Mouse (Mus musculus) T-helper 1 cell (primary cell): Measurements from ENCODE around the gene Fam178b.
"Not testable (repeated sequence)": the region's sequence is repeated elsewhere in the genome, so short reads cannot be mapped to it uniquely, and the experiment has no call there.

Experiments used
- in situ Hi-C: fragments of 300-600 bp; cut with MboI, MseI; formaldehyde crosslinking; loops from one replicate; pipeline ENCODE4 v1.15.1; 2025; ENCODE audit warnings: high pct_unique_total_duplicates

Fam178b gene

DNA sequence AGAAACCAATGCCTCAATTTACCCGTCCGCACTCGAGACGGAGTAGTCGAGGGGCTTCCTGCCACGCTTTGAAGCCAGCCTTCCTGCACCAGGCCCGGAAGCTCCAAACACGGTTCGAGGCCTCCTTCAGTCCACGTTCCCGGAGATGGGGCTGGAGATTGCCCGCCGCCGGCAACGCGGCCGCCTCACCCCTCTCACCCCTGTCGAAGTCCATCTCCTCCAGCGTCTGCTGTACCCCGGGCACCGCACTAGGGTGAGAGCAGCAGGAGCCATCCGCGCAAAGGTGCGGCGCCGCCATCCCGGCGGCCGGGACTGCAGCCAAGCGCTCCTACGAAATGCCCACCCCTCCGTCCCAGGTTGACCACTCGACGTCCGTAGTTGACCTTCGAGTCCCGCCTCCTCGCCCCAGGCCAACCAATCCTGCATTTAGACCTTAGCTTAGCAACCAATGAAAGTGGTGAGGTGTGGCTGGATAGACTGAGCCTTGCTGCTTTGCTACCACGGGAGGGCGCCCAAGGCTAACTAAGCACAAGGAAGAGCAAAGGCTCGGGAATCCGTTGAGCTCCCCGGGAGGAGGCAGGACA is 136.0 kb downstream of the Fam178b start, which contains the start of gene Ankrd39:
Gene Ankrd39 (minus strand): TSS at position 558 of the 584 bp plus-strand sequence.
- in situ Hi-C loops: no loop called here

DNA sequence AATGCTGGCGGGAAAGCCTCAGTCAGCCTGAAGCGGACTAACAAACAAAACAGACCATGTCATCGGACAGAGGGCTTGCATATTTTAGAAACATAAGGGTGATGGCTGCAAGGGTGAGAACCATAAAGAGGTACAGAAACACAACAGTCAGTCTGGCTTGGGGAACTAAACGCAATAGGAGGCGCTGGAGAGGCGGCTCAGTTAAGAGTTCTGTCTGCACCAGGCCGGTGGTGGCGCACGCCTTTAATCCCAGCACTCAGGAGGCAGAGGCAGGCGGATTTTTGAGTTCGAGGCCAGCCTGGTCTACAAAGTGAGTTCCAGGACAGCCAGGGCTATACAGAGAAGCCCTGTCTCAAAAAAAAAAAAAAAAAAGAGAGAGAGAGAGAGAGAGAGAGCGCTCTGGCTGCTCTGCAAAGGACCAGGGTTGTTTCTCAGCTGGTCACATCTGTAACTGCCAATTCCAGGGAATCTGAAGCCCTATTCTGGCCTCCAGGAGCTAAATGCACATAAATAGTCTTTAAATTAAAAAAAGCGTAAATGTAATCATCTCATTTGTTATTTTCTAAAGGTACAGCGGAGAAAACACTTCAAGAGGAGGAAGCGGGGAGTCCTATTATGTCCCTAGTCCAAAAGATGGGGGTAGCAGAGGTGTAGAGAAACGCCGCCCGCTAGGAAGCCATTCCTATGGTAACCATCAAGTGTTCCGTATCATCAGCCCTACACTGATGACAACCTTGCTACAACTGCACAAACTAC is 137.0 kb downstream of the Fam178b start:
- in situ Hi-C loops: no loop called here

DNA sequence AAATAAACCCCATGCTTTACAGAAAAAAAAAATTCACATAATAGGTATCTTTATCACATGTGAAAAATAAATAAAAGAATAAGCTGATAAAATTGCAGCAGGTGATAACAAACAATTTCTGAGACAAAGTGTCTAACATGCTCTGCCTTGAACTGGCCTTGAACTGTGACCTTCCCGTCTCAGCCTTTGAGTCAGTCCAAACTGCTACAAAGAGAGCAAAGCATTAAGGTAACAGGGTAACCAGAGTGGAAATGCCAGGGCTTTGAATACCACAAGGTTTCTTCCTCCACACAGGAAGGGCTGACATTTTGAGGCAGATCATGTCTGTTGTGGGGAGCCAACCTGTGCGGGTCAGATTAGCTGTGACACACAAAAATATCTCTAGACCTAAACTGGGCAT is 137.6 kb downstream of the Fam178b start:
- in situ Hi-C loops: no loop called here

DNA sequence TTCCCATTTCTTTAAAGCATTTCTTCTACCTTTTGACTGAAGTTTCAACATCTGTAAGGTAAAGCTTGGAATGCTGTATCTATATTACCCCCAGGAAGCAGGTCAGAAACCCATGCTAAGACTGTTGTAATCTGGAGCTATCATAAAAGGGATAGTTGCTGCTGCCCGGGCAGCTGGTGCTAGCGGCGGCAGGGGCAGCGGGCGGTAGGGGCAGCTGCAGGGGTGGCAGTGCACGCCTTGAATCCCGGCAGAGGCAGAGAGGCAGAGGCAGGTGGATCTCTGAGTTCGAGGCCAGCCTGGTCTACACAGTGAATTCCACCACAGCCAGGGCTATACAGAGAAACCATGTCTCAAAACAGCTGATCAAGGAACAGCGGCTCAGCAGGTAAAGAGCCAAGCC is 140.1 kb downstream of the Fam178b start:
- in situ Hi-C loops: no loop called here

DNA sequence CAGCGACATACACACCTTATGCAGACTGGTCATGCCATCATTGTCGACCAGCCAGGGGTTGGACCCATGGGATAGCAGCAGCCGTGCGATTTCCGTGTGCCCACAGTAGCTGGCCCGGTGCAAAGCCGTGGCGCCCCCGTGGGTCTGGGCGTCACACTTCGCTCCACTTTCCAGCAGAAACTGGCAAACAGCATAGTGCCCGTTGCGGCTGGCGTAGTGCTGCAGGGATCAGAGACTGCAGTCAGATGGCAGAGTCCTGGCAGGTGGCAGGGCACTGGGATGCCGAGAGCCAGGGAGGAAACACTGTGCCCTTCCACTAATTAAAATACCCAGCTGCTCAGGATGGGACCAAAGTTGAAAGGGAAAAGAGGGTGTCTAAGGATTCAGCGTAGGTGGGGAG is 141.1 kb downstream of the Fam178b start:
- in situ Hi-C loops: no loop called here

DNA sequence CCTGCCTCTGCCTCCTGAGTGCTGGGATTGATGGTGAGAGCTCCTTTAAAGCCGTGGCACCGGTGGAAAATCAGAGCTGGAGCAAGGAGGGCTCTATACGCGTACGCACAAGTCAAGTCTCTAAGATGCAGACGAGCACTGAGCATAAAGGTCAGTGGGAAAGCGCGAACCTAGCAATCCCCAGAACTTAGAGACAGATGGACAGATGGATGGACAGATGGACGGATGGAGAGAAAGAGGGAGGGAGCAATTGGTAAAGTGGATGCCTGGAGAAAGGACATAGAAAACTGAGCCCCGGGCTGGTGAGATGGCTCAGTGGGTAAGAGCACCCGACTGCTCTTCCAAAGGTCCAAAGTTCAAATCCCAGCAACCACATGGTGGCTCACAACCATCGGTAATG is 142.2 kb downstream of the Fam178b start:
- in situ Hi-C loops: no loop called here

DNA sequence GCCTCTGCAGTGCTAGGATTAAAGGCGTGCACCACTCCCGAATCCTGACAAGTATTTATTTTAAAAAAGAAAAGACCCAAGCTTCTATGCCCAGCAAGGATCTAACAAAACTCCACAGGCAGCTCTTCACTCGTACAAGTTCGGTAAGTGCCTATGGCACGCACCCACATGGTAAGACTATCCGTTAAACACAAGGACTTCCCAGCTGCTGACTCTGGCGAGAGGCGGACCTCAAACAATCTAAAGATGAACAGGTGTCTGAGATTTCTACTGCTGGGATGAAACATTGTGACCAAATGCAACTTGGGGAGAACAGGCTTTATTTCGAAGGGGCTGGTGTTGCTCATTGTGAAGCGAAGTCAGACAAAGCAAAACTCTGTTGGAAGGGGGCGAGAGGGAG is 142.9 kb downstream of the Fam178b start:
- in situ Hi-C loops: no loop called here

DNA sequence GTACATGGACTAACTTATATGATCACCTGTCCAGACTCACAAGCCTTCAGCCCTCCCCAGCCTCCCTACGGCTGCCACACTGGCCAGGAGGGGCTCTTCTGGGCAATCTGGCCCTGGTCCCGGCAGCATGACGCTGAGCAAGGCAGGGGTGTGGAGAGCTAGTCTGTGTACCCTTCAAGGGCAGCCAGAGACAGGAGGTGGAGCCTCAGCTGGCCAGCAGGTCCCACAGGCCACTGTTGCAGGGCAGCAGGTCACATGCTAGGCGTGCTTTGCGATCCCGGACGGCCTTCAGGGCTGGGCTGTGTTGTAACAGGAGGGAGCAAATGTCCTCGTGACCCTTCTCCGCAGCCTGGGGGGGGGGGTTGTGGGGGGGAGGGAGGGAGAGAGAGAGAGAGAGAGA is 143.8 kb downstream of the Fam178b start, which contains the start of gene Gm42417:
Gene Gm42417 (minus strand): TSS at position 244 of the 400 bp plus-strand sequence.
- in situ Hi-C loops: no loop called here

DNA sequence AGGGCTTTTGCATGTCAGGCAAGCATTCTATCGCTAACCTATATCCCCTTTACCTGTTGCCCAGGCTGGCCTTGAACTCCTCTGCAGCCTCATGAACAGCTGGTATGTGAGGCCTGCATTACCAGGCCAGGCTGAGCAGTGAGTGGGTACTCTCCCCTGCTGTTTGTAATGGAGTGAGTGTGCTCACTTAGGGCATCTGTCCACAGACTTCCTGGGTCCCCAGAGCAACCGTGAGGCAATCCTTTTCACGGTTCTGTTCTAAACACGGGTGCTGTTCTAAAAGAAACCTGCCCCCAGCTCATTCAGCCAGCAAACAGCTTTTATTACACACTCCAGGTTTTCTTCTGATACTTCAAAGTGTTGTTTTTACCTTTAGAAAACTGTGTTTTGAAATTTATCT is 144.3 kb downstream of the Fam178b start:
- in situ Hi-C loops: no loop called here

DNA sequence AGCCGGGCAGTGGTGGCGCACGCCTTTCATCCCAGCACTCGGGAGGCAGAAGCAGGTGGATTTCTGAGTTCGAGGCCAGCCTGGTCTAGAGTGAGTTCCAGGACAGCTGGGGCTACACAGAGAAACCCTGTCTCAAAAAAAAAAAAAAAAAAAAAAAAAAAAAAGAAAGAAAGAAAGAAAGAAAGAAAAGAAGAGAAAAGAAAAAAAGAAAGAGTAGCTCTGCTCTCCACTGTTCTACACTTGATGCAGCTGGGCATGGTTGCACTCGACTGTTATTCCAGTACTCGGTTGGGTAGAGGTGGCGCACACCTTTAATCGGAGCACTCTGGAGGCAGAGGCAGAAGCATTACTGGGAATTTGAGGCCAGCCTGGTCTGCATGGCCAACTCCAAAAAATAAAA is 146.2 kb downstream of the Fam178b start, which contains the start of gene Ankrd23:
Gene Ankrd23 (minus strand): TSS at position 101 of the 400 bp plus-strand sequence.
- in situ Hi-C loops: not testable (repeated sequence)

DNA sequence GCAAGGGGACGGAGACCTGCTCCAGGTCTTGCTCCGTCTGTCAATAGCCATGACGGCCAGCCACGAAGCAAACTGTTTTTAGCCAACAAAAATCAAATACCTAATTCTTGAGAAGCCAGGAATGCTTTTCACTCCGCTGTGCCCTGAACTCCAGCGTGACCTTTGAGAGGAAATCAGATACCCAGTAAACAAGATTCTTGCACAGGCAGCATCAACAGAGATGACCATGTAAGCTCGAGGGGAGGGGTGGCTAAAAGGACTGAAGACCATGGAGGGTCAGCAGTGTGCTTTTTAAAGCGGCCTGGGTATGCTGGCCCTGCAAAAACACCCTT is 146.6 kb downstream of the Fam178b start:
- in situ Hi-C loops: no loop called here

DNA sequence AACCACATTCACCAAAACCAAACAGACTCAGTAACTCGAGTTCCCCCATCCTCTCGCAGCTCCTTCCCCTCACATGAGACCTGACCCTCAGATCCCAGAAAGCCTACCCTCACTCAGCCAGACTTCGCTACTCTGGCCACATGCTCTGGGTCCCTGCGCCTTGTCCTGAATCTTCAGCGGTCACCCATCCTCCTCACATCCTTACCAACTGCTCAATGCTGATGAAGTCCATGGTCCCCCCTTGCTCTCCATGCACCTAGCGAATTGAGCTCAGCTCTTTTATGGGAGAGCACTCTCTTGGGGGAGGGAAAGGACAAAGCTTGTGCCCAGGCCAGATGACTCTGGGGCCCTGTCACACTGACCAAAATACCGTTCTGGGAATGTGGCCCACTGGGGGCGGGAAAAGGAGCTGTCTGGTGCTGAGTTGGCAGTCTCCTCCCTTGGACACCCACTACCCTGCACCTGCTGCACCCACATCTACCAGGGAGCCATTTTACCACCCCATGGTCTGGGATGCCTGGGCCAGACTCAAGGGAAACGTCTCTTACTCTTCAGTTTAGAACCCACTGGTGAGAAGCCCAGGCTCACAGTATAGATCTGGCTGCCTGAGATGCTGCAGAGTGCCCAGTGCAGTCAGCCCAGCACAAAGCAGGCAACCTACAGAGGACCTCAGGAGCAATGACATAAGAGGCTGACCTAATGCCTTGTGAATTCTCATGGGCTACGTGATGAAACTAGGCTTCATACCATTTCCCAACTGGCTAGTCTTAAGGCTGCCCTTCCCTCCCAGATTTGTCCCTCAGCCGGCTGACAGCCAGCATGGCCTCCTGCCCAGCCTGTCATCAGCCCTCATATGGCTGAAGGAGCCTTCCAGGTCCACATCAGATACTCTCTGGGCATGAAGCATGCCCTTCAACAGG is 147.2 kb downstream of the Fam178b start:
- in situ Hi-C loops: no loop called here

DNA sequence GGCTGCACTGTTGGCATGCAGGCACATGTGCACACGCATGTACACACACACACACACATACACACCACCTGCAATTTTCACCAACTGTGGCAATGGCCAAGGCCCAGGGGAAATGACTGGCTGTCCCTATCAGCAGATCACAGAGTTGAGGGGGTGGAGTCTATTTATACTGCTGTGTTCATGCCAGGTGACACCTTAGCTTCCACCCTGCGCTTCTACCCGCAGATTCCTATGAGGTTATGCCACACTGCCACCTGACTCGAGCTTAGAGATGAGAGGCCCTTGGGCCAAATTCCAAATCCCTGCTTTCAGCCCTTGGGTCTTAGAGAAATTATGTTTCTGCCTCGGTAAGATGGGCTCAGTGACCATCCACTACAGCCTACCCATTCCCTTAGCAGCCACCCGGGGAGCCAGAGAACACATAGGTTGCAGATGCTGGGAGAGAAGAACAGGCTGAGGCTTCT is 148.4 kb downstream of the Fam178b start:
- in situ Hi-C loops: no loop called here

DNA sequence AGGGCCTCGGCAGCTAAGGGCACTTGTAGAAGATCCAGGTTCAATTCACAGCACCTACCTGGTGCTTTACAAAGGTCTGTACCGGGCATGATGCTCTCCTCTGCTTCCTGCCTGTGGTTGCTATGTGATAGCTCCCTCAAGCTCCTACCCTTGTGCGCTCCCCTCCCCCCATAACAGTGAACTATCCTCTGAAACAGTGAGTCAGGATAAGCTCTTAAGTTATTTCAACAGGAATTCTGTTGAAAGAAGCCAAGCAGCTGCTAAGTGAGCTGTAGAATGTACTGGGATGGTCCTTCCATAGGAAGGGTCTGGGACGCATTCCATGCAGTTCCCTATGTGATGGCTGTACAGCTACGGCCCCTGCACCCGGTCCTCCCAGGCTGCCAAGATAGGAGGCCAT is 149.4 kb downstream of the Fam178b start:
- in situ Hi-C loops: no loop called here

DNA sequence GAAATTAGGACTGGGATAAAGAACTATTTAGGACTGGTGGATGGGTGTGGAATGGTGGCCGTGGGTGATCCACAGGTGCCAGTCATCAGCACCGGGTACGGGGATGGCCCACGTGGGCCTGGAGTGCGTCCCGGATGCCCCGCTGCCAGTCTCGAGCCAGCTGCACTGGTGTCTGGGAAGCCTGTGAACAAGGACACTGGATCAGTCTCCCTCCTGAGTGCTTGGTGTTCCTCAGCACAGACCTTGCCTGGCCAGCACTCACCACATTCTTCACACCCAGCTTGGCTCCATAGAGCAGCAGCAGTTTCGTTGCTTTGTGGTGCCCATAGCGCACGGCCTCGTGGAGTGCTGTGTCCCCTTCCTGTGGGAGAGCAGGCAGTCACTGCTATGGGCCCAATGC is 151.5 kb downstream of the Fam178b start:
- in situ Hi-C loops: no loop called here

DNA sequence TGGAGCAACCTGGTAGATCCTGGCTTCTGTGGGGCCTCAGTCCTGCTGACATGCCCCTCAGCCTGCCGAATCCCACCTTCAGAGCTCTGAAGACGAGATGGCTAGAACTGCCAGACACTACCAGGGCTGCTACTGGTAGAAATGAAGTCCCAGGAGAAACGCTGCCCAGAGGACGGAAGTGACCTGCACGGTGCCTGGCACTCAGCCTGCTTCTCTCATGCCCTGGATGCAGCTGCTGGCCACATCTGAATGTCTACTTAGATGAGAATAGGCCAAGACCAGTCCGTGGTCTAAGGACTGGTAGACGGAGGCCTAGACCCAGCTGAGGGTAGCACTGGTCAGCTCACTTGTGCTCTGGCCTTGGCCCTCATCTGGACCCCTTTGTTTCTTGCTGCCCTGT is 152.0 kb downstream of the Fam178b start:
- in situ Hi-C loops: no loop called here

DNA sequence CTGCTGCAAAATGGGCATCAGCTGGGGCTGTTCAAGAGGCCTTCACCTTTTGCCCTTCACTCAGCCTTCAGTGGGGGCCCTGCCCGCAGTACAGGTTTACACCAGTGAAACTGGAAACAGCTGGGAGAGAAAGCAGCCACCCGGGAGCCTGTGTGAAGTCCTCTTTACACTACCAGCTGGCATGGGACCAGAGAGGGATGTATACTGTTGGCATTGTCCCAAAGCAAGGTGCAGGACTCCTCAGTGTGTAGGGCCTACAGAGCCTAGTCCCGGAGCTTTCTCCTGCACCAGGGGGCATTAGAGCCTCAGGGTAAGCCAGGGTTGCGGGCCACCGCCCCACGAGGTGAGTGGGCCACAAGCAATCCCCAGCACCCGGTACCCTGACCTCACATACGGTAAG is 152.5 kb downstream of the Fam178b start:
- in situ Hi-C loops: no loop called here

DNA sequence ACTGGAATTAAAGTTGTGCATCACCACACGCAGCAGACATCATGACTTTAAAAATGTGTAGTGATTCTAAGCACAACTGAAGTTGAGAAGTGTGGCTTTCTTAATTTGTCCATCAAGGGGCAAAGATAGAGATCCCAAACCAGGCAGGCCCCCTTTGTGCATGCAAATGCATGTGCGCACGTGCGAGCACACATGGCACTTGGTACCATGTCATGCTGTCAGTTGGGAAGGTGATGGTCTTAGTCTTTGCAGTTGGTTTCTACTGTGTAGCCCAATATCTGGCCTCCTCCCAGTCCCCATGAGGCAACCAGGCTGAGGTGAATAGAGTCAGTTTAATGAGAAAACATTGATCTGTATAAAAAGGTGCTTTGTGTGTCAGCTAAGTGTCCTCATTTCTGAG is 153.1 kb downstream of the Fam178b start:
- in situ Hi-C loops: no loop called here

DNA sequence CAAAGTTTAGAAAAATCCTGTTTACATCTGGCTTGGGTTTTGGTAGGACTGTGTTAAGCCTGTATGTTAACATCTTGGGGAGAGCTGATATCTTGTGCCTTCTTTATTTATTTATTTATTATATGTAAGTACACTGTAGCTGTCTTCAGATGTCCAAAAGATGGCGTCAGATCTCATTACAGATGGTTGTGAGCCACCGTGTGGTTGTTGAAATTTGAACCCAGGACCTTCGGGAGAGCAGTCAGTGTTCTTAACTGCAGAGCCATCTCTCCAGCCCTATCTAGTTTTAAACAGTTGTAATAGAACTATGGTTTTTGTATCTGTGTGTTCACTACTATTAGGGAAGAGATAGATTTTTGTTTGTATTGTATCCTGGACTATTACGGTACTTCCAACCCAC is 153.7 kb downstream of the Fam178b start:
- in situ Hi-C loops: no loop called here

DNA sequence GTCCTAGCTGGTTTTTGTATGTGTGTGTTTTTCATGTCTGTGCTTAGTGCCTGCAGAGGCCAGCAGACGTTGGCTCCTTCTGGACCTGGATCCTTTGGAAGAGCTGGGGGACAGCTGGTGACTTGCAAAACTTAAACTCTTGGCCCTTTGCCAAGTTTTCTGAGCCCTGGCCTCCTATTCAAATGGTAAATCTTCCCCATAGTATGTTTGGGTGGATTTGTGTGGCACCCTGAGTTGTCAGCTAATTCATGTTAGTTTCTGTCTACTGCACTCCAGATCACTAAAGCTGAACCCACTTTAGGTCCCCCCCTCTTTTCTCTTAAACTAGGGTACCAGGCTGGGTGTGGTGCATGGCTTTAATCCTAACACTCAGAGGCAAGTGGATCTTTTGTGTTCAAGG is 154.6 kb downstream of the Fam178b start:
- in situ Hi-C loops: no loop called here

DNA sequence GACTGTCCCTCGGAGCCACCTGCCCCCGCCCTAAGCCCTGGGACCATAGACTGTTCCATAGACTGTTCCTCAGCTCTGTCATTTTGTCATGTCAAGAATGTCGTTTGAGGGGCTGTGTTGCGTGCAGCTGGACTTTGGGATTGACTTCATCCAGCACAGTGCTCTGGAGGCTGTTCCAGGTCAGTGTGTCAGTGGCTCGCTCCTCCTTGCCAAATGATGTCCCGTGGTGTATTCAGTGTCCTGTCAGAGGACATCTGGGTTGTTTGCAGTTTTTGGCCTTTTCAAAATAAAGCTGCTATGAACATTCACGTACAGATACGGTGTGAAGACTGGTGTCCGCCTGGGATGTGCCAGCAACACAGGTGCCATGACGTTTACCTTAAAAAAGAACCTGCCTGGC is 156.1 kb downstream of the Fam178b start:
- in situ Hi-C loops: no loop called here

DNA sequence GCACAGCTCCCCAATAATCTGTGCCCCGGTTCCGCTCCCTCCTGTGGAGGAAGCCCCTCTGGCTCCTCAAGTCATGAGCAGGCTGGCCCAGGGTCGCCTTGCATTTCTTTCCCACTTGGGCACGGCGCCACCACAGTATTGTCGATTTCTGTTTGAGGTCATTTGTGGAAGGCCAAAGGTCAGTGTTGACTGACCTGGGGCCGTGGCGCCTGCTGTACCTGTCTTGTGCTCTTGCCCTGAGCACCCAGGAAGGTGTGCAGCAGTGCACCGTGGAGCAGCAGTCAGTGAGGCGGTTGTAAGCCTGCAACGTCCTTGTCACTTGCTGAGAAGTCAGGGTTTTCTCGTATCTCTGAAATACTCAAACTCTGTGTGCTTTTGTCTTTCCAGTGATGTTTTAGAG is 157.2 kb downstream of the Fam178b start:
- in situ Hi-C loops: no loop called here
